Mouse (Mus musculus): Measurements from ENCODE around the gene Gpr155. TPM values are rescaled to one million over a fixed set of nuclear protein-coding genes. Genes with fewer than 3 reads are reported as not detected.

Gene Gpr155
- 12.2 and 14.3 TPM in 2 replicates for polyA plus RNA-seq (2015; fragmentation: Nextera tagmentation; extraction: Ambion mirVana)

GRCm38 (mm10) chr2:73386356-73387046 is at the start of gene Gpr155:
Gene Gpr155, minus strand, starts transcription at chr2:73386572.
- under 1% methylated on average over 42 of the region's 44 CpGs for WGBS

GRCm38 (mm10) chr2:73435847-73436246 is 49.5 kb upstream of the Gpr155 start:
- H3K9me3 ChIP-seq (ENCODE audit: control insufficient read depth, low read length): no peaks in the 10 kb centered on the region
- WGBS: 98% methylated on average over 2 of the region's 2 CpGs

More at GRCm38 (mm10) chr2:73386356-73387046, at the start of gene Gpr155:
- H3K9ac ChIP-seq (replicated peaks; ENCODE audit: low read depth, low read length): peak within 1 kb of the TSS; percentile 72
- peak within 1 kb of the TSS; percentile 77 for H3K27ac ChIP-seq (ENCODE audit: low read length)
- peak; percentile 98 for ATAC-seq
- H3K36me3 ChIP-seq (ENCODE audit: control insufficient read depth, insufficient read depth): 0 out of 2 replicates have a peak, but pooled peaks cover 3% of the 10 kb centered on the region
- peak within 1 kb of the TSS; percentile 65 for H3K4me3 ChIP-seq (replicated peaks; ENCODE audit: low read length)
- peak within 1 kb of the TSS; percentile 69 for H3K4me2 ChIP-seq (ENCODE audit: low read length)
- H3K27me3 ChIP-seq (replicated peaks; ENCODE audit: control insufficient read depth, insufficient read depth, low read length): no peaks in the 10 kb centered on the region
- H3K9me3 ChIP-seq (ENCODE audit: control insufficient read depth, low read length): no peaks in the 10 kb centered on the region
- 0 out of 2 replicates have a peak, but pooled peaks cover 2% of the 10 kb centered on the region for H3K4me1 ChIP-seq (replicated peaks; ENCODE audit: control insufficient read depth, insufficient read depth, low read length)

GRCm38 (mm10) chr2:73431959-73432396 is 45.6 kb upstream of the Gpr155 start:
- Histone ChIP-seq H3K36me3 (ENCODE audit: control insufficient read depth, insufficient read depth) (no peaks in the 10 kb centered on the region), H3K9ac (replicated peaks; ENCODE audit: low read depth, low read length) (peak overlapping the region; percentile 0; the same call in 1 of the 2 replicates), H3K27me3 (replicated peaks; ENCODE audit: control insufficient read depth, insufficient read depth, low read length) (no peaks in the 10 kb centered on the region), H3K27ac (ENCODE audit: low read length) (no peak overlapping the region), H3K4me2 (ENCODE audit: low read length) (peak overlapping the region; percentile 30), H3K9me3 (ENCODE audit: control insufficient read depth, low read length) (no peaks in the 10 kb centered on the region), H3K4me3 (replicated peaks; ENCODE audit: low read length) (peak overlapping the region; percentile 21), H3K4me1 (replicated peaks; ENCODE audit: control insufficient read depth, insufficient read depth, low read length) (0 out of 2 replicates have a peak, but pooled peaks cover 3% of the 10 kb centered on the region)
- 30% methylated on average over 14 of the region's 14 CpGs for WGBS
- ATAC-seq: peak; percentile 74

More at GRCm38 (mm10) chr2:73435847-73436246, 49.5 kb upstream of the Gpr155 start:
- Histone ChIP-seq H3K4me3 (replicated peaks; ENCODE audit: low read length) (no peak overlapping the region), H3K4me2 (ENCODE audit: low read length) (no peak overlapping the region), H3K4me1 (replicated peaks; ENCODE audit: control insufficient read depth, insufficient read depth, low read length) (0 out of 2 replicates have a peak, but pooled peaks cover 3% of the 10 kb centered on the region), H3K27ac (ENCODE audit: low read length) (no peak overlapping the region), H3K27me3 (replicated peaks; ENCODE audit: control insufficient read depth, insufficient read depth, low read length) (no peaks in the 10 kb centered on the region), H3K9ac (replicated peaks; ENCODE audit: low read depth, low read length) (no peak overlapping the region), H3K36me3 (ENCODE audit: control insufficient read depth, insufficient read depth) (no peaks in the 10 kb centered on the region)
- no peak for ATAC-seq

GRCm38 (mm10) chr2:73428803-73429468 is 42.6 kb upstream of the Gpr155 start:
- Histone ChIP-seq H3K27ac (ENCODE audit: low read length) (no peak overlapping the region), H3K4me3 (replicated peaks; ENCODE audit: low read length) (no peak overlapping the region), H3K36me3 (ENCODE audit: control insufficient read depth, insufficient read depth) (no peaks in the 10 kb centered on the region), H3K27me3 (replicated peaks; ENCODE audit: control insufficient read depth, insufficient read depth, low read length) (no peaks in the 10 kb centered on the region), H3K4me1 (replicated peaks; ENCODE audit: control insufficient read depth, insufficient read depth, low read length) (0 out of 2 replicates have a peak, but pooled peaks cover 3% of the 10 kb centered on the region), H3K9ac (replicated peaks; ENCODE audit: low read depth, low read length) (no peak overlapping the region), H3K4me2 (ENCODE audit: low read length) (no peak overlapping the region), H3K9me3 (ENCODE audit: control insufficient read depth, low read length) (no peaks in the 10 kb centered on the region)
- ATAC-seq: peak; percentile 62
- 75% methylated on average over 21 of the region's 21 CpGs for WGBS

- Histone ChIP-seq H3K9ac (replicated peaks; ENCODE audit: low read depth, low read length) (no peak overlapping the region), H3K27ac (ENCODE audit: low read length) (no peak overlapping the region), H3K4me1 (replicated peaks; ENCODE audit: control insufficient read depth, insufficient read depth, low read length) (0 out of 2 replicates have a peak, but pooled peaks cover 3% of the 10 kb centered on the region), H3K4me3 (replicated peaks; ENCODE audit: low read length) (no peak overlapping the region), H3K36me3 (ENCODE audit: control insufficient read depth, insufficient read depth) (no peaks in the 10 kb centered on the region), H3K4me2 (ENCODE audit: low read length) (no peak overlapping the region), H3K9me3 (ENCODE audit: control insufficient read depth, low read length) (no peaks in the 10 kb centered on the region), H3K27me3 (replicated peaks; ENCODE audit: control insufficient read depth, insufficient read depth, low read length) (no peaks in the 10 kb centered on the region)
- 30% methylated on average over 1 of the region's 1 CpGs for WGBS
- ATAC-seq: no peak
These were observed 40.9 kb upstream of the Gpr155 start for GRCm38 (mm10) chr2:73427293-73427692.

- WGBS: 91% methylated on average over 14 of the region's 14 CpGs
- no peaks in the 10 kb centered on the region for H3K36me3 ChIP-seq (ENCODE audit: control insufficient read depth, insufficient read depth)
These were observed 39.5 kb upstream of the Gpr155 start for GRCm38 (mm10) chr2:73425822-73426221.

GRCm38 (mm10) chr2:73419730-73420129 is 33.4 kb upstream of the Gpr155 start:
- Histone ChIP-seq H3K4me2 (ENCODE audit: low read length) (no peak overlapping the region), H3K9ac (replicated peaks; ENCODE audit: low read depth, low read length) (no peak overlapping the region), H3K27me3 (replicated peaks; ENCODE audit: control insufficient read depth, insufficient read depth, low read length) (no peaks in the 10 kb centered on the region), H3K27ac (ENCODE audit: low read length) (no peak overlapping the region), H3K36me3 (ENCODE audit: control insufficient read depth, insufficient read depth) (no peaks in the 10 kb centered on the region), H3K4me1 (replicated peaks; ENCODE audit: control insufficient read depth, insufficient read depth, low read length) (peaks cover 3% of the 10 kb centered on the region; the same call in 1 of the 2 replicates), H3K4me3 (replicated peaks; ENCODE audit: low read length) (no peak overlapping the region), H3K9me3 (ENCODE audit: control insufficient read depth, low read length) (no peaks in the 10 kb centered on the region)
- no peak; the same call in 1 of the 2 replicates for ATAC-seq
- 10% methylated on average over 7 of the region's 7 CpGs for WGBS

More at GRCm38 (mm10) chr2:73425822-73426221, 39.5 kb upstream of the Gpr155 start:
- H3K4me2 ChIP-seq (ENCODE audit: low read length): no peak overlapping the region
- H3K27me3 ChIP-seq (replicated peaks; ENCODE audit: control insufficient read depth, insufficient read depth, low read length): no peaks in the 10 kb centered on the region
- H3K9ac ChIP-seq (replicated peaks; ENCODE audit: low read depth, low read length): no peak overlapping the region
- H3K27ac ChIP-seq (ENCODE audit: low read length): no peak overlapping the region
- H3K4me3 ChIP-seq (replicated peaks; ENCODE audit: low read length): no peak overlapping the region
- H3K4me1 ChIP-seq (replicated peaks; ENCODE audit: control insufficient read depth, insufficient read depth, low read length): peaks cover 3% of the 10 kb centered on the region; the same call in 1 of the 2 replicates
- no peaks in the 10 kb centered on the region for H3K9me3 ChIP-seq (ENCODE audit: control insufficient read depth, low read length)
- ATAC-seq: no peak

- H3K36me3 ChIP-seq (ENCODE audit: control insufficient read depth, insufficient read depth): no peaks in the 10 kb centered on the region
- 42% methylated on average over 4 of the region's 4 CpGs for WGBS
- H3K4me2 ChIP-seq (ENCODE audit: low read length): no peak overlapping the region
- H3K27me3 ChIP-seq (replicated peaks; ENCODE audit: control insufficient read depth, insufficient read depth, low read length): no peaks in the 10 kb centered on the region
- no peak for ATAC-seq
- H3K4me3 ChIP-seq (replicated peaks; ENCODE audit: low read length): no peak overlapping the region
- no peak overlapping the region for H3K9ac ChIP-seq (replicated peaks; ENCODE audit: low read depth, low read length)
- no peak overlapping the region for H3K27ac ChIP-seq (ENCODE audit: low read length)
- H3K9me3 ChIP-seq (ENCODE audit: control insufficient read depth, low read length): no peaks in the 10 kb centered on the region
- H3K4me1 ChIP-seq (replicated peaks; ENCODE audit: control insufficient read depth, insufficient read depth, low read length): peaks cover 3% of the 10 kb centered on the region; the same call in 1 of the 2 replicates
These were observed 32.9 kb upstream of the Gpr155 start for GRCm38 (mm10) chr2:73419285-73419684.

- no peak overlapping the region for H3K4me2 ChIP-seq (ENCODE audit: low read length)
- no peaks in the 10 kb centered on the region; the same call in 1 of the 2 replicates for H3K4me1 ChIP-seq (replicated peaks; ENCODE audit: control insufficient read depth, insufficient read depth, low read length)
- H3K9me3 ChIP-seq (ENCODE audit: control insufficient read depth, low read length): no peaks in the 10 kb centered on the region
- no peaks in the 10 kb centered on the region for H3K27me3 ChIP-seq (replicated peaks; ENCODE audit: control insufficient read depth, insufficient read depth, low read length)
- H3K36me3 ChIP-seq (ENCODE audit: control insufficient read depth, insufficient read depth): no peaks in the 10 kb centered on the region
- ATAC-seq: no peak
- no peak overlapping the region for H3K27ac ChIP-seq (ENCODE audit: low read length)
- H3K4me3 ChIP-seq (replicated peaks; ENCODE audit: low read length): no peak overlapping the region
- 47% methylated on average over 5 of the region's 5 CpGs for WGBS
- no peak overlapping the region for H3K9ac ChIP-seq (replicated peaks; ENCODE audit: low read depth, low read length)
These were observed 29.5 kb upstream of the Gpr155 start for GRCm38 (mm10) chr2:73415892-73416291.

All from forebrain, embryonic 16.5 days (tissue).